Mouse (Mus musculus) ES-Bruce4 (cell line): ENCODE measurements around the gene 9230102O04Rik.

Experiments
- CTCF ChIP-seq: IDR thresholded peaks from one replicate; pipeline ENCODE4 v1.8.1; 2011; ENCODE audit warnings: low read depth, low read length
- POLR2A ChIP-seq: IDR thresholded peaks from one replicate; pipeline ENCODE4 v1.8.1; 2011; ENCODE audit warnings: low read length; ENCODE audit not compliant: insufficient read depth

DNA sequence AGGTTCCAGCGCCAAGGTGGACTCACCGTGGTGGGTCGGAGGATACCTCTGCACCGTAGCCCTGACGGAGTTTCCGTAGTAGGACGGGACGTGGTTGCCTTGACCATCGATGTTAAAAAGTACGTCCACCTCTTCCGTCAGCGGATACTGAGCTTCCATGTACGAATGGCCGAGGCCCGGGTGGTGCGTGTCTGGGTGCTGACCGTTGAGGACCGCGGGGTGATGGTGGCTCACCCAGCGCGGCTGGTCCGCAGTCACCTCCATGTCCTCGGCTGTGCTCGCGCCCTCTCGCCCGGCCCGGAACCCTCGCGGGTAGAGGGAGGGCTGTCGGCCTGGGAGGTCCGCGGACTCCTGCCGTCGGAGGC is 12.0 kb downstream of the 9230102O04Rik start:
- TF ChIP-seq CTCF (no peak), POLR2A (no peak)
